Mouse (Mus musculus): ENCODE data around the gene Sesn1. TPM values are rescaled to one million over a fixed set of nuclear protein-coding genes. Genes with fewer than 3 reads are reported as not detected.

Sesn1 gene
- polyA plus RNA-seq (2015; fragmentation: Nextera tagmentation; extraction: Ambion mirVana): 19.9 and 20.3 TPM in 2 replicates

- Histone ChIP-seq H3K27me3 (no peaks in the 10 kb centered on the region), H3K36me3 (replicated peaks) (no peaks in the 10 kb centered on the region), H3K9me3 (replicated peaks) (no peaks in the 10 kb centered on the region), H3K4me2 (peak within 1 kb of the TSS; percentile 83), H3K4me3 (replicated peaks) (peak within 1 kb of the TSS; percentile 74), H3K27ac (replicated peaks) (peak within 1 kb of the TSS; percentile 98), H3K9ac (peak within 1 kb of the TSS; percentile 90), H3K4me1 (replicated peaks) (peaks cover 54% of the 10 kb centered on the region)
- ATAC-seq (ENCODE audit: insufficient read depth): peak; percentile 90
- under 1% methylated on average over 69 of the region's 69 CpGs for WGBS (ENCODE audit: insufficient replicate concordance)
Observed at GRCm38 (mm10) chr10:41809771-41810563, at the start of gene Sesn1, which contains the start of gene Cep57l1. Sesn1 (plus strand) TSS chr10:41809935. Cep57l1 (minus strand) TSS chr10:41809871.

DNA sequence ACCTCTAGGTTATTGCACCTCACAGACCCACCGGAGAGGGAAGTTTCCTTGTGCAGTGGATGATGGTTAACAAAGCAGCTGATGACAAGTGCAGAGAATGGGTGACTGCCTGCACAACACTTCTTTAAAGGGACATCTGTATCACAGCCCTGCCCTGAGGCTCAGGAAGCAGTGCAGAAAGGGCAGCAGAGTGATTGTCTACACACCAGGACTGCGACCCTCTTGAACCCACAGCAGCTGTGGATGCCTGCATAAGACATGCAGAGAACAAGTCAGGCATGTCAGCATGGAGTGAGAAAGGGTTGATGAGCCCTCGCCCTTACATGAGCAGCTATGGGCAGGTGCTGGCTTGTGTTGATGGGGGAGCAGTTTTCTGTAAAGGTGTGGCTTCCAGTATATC is 48.9 kb upstream of the Sesn1 start:
- H3K4me3 ChIP-seq (replicated peaks): no peak overlapping the region
- H3K4me1 ChIP-seq (replicated peaks): no peaks in the 10 kb centered on the region
- no peaks in the 10 kb centered on the region for H3K36me3 ChIP-seq (replicated peaks)
- H3K4me2 ChIP-seq: no peak overlapping the region
- 66% methylated on average over 3 of the region's 3 CpGs for WGBS (ENCODE audit: insufficient replicate concordance)
- no peak overlapping the region for H3K9ac ChIP-seq
- ATAC-seq (ENCODE audit: insufficient read depth): no peak
- H3K9me3 ChIP-seq (replicated peaks): no peaks in the 10 kb centered on the region
- no peaks in the 10 kb centered on the region for H3K27me3 ChIP-seq
- no peak overlapping the region for H3K27ac ChIP-seq (replicated peaks)

- Histone ChIP-seq H3K27ac (replicated peaks) (no peak overlapping the region), H3K36me3 (replicated peaks) (no peaks in the 10 kb centered on the region), H3K9ac (no peak overlapping the region), H3K4me3 (replicated peaks) (no peak overlapping the region), H3K9me3 (replicated peaks) (no peaks in the 10 kb centered on the region), H3K4me1 (replicated peaks) (no peaks in the 10 kb centered on the region), H3K4me2 (no peak overlapping the region), H3K27me3 (no peaks in the 10 kb centered on the region)
- WGBS (ENCODE audit: insufficient replicate concordance): 59% methylated on average over 3 of the region's 3 CpGs
- ATAC-seq (ENCODE audit: insufficient read depth): no peak
Observed at GRCm38 (mm10) chr10:41763741-41764385, 45.9 kb upstream of the Sesn1 start.

DNA sequence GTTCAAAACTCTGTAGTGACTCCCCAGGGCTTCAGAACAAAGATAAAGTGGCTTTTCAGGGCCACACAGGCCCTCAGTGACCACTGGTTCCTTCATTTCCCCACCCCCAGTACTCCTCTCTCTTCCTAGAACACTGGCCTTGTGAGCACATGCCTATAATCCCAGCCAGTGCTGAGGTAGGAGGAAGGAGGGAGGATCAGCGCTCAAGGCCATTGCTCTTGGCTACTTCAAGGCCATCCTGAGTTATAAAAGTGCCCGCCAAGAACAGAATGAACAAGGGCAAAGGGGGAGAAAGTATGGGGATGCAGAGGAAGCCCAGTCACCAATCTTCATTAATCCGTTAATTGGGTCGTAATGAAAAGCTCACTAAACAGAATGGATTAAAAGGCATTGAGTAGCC is 44.1 kb upstream of the Sesn1 start:
- ATAC-seq (ENCODE audit: insufficient read depth): no peak
- Histone ChIP-seq H3K4me3 (replicated peaks) (no peak overlapping the region), H3K27me3 (no peaks in the 10 kb centered on the region), H3K4me2 (no peak overlapping the region), H3K27ac (replicated peaks) (no peak overlapping the region), H3K9me3 (replicated peaks) (no peaks in the 10 kb centered on the region), H3K36me3 (replicated peaks) (no peaks in the 10 kb centered on the region), H3K9ac (no peak overlapping the region), H3K4me1 (replicated peaks) (no peaks in the 10 kb centered on the region)
- 80% methylated on average over 4 of the region's 4 CpGs for WGBS (ENCODE audit: insufficient replicate concordance)

GRCm38 (mm10) chr10:41766280-41766679 is 43.5 kb upstream of the Sesn1 start:
- no peak overlapping the region for H3K9ac ChIP-seq
- 69% methylated on average over 4 of the region's 4 CpGs for WGBS (ENCODE audit: insufficient replicate concordance)
- no peaks in the 10 kb centered on the region for H3K9me3 ChIP-seq (replicated peaks)
- no peak overlapping the region for H3K4me3 ChIP-seq (replicated peaks)
- no peaks in the 10 kb centered on the region for H3K36me3 ChIP-seq (replicated peaks)
- H3K27ac ChIP-seq (replicated peaks): no peak overlapping the region
- no peak overlapping the region for H3K4me2 ChIP-seq
- ATAC-seq (ENCODE audit: insufficient read depth): no peak
- H3K4me1 ChIP-seq (replicated peaks): no peaks in the 10 kb centered on the region
- no peaks in the 10 kb centered on the region for H3K27me3 ChIP-seq

GRCm38 (mm10) chr10:41767254-41767653 is 42.5 kb upstream of the Sesn1 start:
- no peaks in the 10 kb centered on the region for H3K9me3 ChIP-seq (replicated peaks)
- H3K9ac ChIP-seq: no peak overlapping the region
- ATAC-seq (ENCODE audit: insufficient read depth): no peak
- no peaks in the 10 kb centered on the region for H3K27me3 ChIP-seq
- H3K4me1 ChIP-seq (replicated peaks): no peaks in the 10 kb centered on the region
- no peak overlapping the region for H3K27ac ChIP-seq (replicated peaks)
- no peak overlapping the region for H3K4me3 ChIP-seq (replicated peaks)
- H3K36me3 ChIP-seq (replicated peaks): no peaks in the 10 kb centered on the region
- 83% methylated on average over 6 of the region's 6 CpGs for WGBS (ENCODE audit: insufficient replicate concordance)
- H3K4me2 ChIP-seq: no peak overlapping the region

GRCm38 (mm10) chr10:41792375-41792774 is 17.4 kb upstream of the Sesn1 start:
- 85% methylated on average over 6 of the region's 6 CpGs for WGBS (ENCODE audit: insufficient replicate concordance)
- Histone ChIP-seq H3K27ac (replicated peaks) (no peak overlapping the region), H3K27me3 (no peaks in the 10 kb centered on the region), H3K9me3 (replicated peaks) (no peaks in the 10 kb centered on the region), H3K36me3 (replicated peaks) (peaks cover 7% of the 10 kb centered on the region), H3K4me2 (no peak overlapping the region), H3K9ac (no peak overlapping the region), H3K4me3 (replicated peaks) (no peak overlapping the region), H3K4me1 (replicated peaks) (no peaks in the 10 kb centered on the region; the same call in 1 of the 2 replicates)
- ATAC-seq (ENCODE audit: insufficient read depth): no peak

- Histone ChIP-seq H3K9ac (no peak overlapping the region), H3K9me3 (replicated peaks) (0 out of 2 replicates have a peak, but pooled peaks cover 3% of the 10 kb centered on the region), H3K27ac (replicated peaks) (no peak overlapping the region), H3K4me2 (no peak overlapping the region), H3K27me3 (no peaks in the 10 kb centered on the region), H3K4me3 (replicated peaks) (no peak overlapping the region), H3K4me1 (replicated peaks) (no peaks in the 10 kb centered on the region; the same call in 1 of the 2 replicates), H3K36me3 (replicated peaks) (peaks cover 56% of the 10 kb centered on the region)
- ATAC-seq (ENCODE audit: insufficient read depth): no peak
- WGBS (ENCODE audit: insufficient replicate concordance): 89% methylated on average over 8 of the region's 8 CpGs
Observed at GRCm38 (mm10) chr10:41797253-41797652, 12.5 kb upstream of the Sesn1 start.

GRCm38 (mm10) chr10:41803467-41803866 is 6.3 kb upstream of the Sesn1 start:
- peaks cover 9% of the 10 kb centered on the region for H3K4me1 ChIP-seq (replicated peaks)
- H3K4me3 ChIP-seq (replicated peaks): no peak overlapping the region
- ATAC-seq (ENCODE audit: insufficient read depth): no peak
- peaks cover 53% of the 10 kb centered on the region for H3K36me3 ChIP-seq (replicated peaks)
- no peaks in the 10 kb centered on the region for H3K27me3 ChIP-seq
- 88% methylated on average over 8 of the region's 8 CpGs for WGBS (ENCODE audit: insufficient replicate concordance)
- 0 out of 2 replicates have a peak, but pooled peaks cover 12% of the 10 kb centered on the region for H3K9me3 ChIP-seq (replicated peaks)
- H3K27ac ChIP-seq (replicated peaks): no peak overlapping the region
- H3K9ac ChIP-seq: no peak overlapping the region
- H3K4me2 ChIP-seq: no peak overlapping the region

DNA sequence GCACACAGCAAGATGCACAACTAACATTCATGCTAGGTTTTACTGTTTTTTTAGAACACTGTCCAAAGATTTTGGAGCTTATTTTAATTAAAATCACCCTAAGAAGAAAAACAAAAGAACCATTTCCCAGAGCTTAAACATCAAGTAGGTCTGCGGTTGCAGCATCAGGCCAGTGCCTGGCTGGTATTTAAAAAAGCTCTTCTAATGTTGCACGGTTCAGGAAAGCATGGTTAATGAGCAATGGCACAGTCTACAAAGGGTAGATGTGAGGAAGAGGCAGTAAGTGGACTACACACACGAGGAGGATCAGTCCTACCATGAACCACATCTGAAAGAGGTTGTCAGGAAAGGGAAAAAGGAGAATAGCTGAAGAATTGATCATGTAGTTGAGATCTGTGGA is 5.0 kb upstream of the Sesn1 start:
- Histone ChIP-seq H3K9ac (no peak overlapping the region), H3K36me3 (replicated peaks) (peaks cover 41% of the 10 kb centered on the region), H3K4me1 (replicated peaks) (peaks cover 14% of the 10 kb centered on the region), H3K9me3 (replicated peaks) (0 out of 2 replicates have a peak, but pooled peaks cover 8% of the 10 kb centered on the region), H3K27me3 (no peaks in the 10 kb centered on the region), H3K4me2 (no peak overlapping the region), H3K27ac (replicated peaks) (no peak overlapping the region), H3K4me3 (replicated peaks) (no peak overlapping the region)
- WGBS (ENCODE audit: insufficient replicate concordance): 71% methylated on average over 3 of the region's 3 CpGs
- ATAC-seq (ENCODE audit: insufficient read depth): no peak

DNA sequence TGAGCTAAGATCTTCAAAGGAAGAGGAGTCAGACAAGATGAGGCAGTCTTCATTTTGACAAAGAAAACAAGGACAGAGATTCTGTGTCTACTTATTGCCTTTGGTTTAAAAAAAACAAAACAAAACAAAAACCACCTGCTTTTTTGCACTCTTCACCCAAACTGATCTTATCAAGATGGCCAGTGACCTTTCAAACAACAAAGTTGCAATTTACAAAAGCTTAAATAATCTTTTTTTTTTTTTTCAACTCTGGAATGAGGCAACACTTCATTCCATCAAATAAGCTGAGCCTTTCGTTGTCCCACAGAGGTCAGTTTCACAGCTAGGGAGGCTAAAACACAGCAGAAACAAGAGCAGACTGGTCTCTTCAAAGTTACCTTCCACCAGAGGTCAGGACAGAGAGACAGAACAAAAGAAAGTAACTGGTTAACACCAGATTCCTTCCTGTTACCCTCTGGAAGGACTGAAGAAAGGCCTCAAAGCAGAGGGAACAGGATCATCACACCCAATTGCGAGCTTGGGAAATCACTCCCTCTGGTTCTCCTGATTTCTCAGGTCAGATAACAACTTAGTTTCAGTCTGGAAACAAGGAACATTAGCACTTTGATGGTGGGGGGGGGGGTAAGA is 3.9 kb upstream of the Sesn1 start:
- no peaks in the 10 kb centered on the region for H3K27me3 ChIP-seq
- ATAC-seq (ENCODE audit: insufficient read depth): no peak
- H3K27ac ChIP-seq (replicated peaks): no peak overlapping the region
- WGBS (ENCODE audit: insufficient replicate concordance): 68% methylated on average over 2 of the region's 2 CpGs
- H3K4me3 ChIP-seq (replicated peaks): no peak overlapping the region
- H3K9ac ChIP-seq: no peak overlapping the region
- no peak overlapping the region for H3K4me2 ChIP-seq
- H3K4me1 ChIP-seq (replicated peaks): peaks cover 17% of the 10 kb centered on the region
- 0 out of 2 replicates have a peak, but pooled peaks cover 8% of the 10 kb centered on the region for H3K9me3 ChIP-seq (replicated peaks)
- H3K36me3 ChIP-seq (replicated peaks): peaks cover 29% of the 10 kb centered on the region
